Mouse (Mus musculus): ENCODE results near the gene Snrnp48. TPM values are rescaled to one million over a fixed set of nuclear protein-coding genes. Genes with fewer than 3 reads are reported as not detected.

Snrnp48 gene
- polyA plus RNA-seq, 1 experiment = 34.2 TPM

- Histone ChIP-seq H3K27ac (ENCODE audit: insufficient read depth, low read depth, low read length) (no peak overlapping the region), H3K4me3 (ENCODE audit: insufficient read depth, low read length) (no peak overlapping the region), H3K4me1 (ENCODE audit: control insufficient read depth, insufficient read depth, low read length) (no peaks in the 10 kb centered on the region)
- no peak for TF ChIP-seq POLR2A (IDR thresholded peaks at IDR 0.05; ENCODE audit: borderline replicate concordance, low read depth, low read length)
Measured at GRCm38 (mm10) chr13:38251226-38251625, 46.5 kb downstream of the Snrnp48 start.

GRCm38 (mm10) chr13:38253696-38254095 is 49.0 kb downstream of the Snrnp48 start:
- Histone ChIP-seq H3K27ac (ENCODE audit: insufficient read depth, low read depth, low read length) (no peak overlapping the region), H3K4me3 (ENCODE audit: insufficient read depth, low read length) (no peak overlapping the region), H3K4me1 (ENCODE audit: control insufficient read depth, insufficient read depth, low read length) (no peaks in the 10 kb centered on the region)
- no peak for TF ChIP-seq CTCF (IDR thresholded peaks at IDR 0.05; ENCODE audit: low read depth, low read length)
- TF ChIP-seq POLR2A (IDR thresholded peaks at IDR 0.05; ENCODE audit: borderline replicate concordance, low read depth, low read length) = no peak

GRCm38 (mm10) chr13:38258901-38259300 is 54.2 kb downstream of the Snrnp48 start:
- Histone ChIP-seq H3K4me1 (ENCODE audit: control insufficient read depth, insufficient read depth, low read length) (no peaks in the 10 kb centered on the region), H3K27ac (ENCODE audit: insufficient read depth, low read depth, low read length) (no peak overlapping the region), H3K4me3 (ENCODE audit: insufficient read depth, low read length) (no peak overlapping the region)
- TF ChIP-seq POLR2A (IDR thresholded peaks at IDR 0.05; ENCODE audit: borderline replicate concordance, low read depth, low read length) (no peak), CTCF (IDR thresholded peaks at IDR 0.05; ENCODE audit: low read depth, low read length) (no peak)

GRCm38 (mm10) chr13:38269055-38269692 is 64.4 kb downstream of the Snrnp48 start:
- Histone ChIP-seq H3K4me3 (ENCODE audit: insufficient read depth, low read length) (no peak overlapping the region), H3K4me1 (ENCODE audit: control insufficient read depth, insufficient read depth, low read length) (no peaks in the 10 kb centered on the region), H3K27ac (ENCODE audit: insufficient read depth, low read depth, low read length) (no peak overlapping the region)
- TF ChIP-seq POLR2A (IDR thresholded peaks at IDR 0.05; ENCODE audit: borderline replicate concordance, low read depth, low read length) (no peak), CTCF (IDR thresholded peaks at IDR 0.05; ENCODE audit: low read depth, low read length) (no peak)

GRCm38 (mm10) chr13:38272624-38273023 is 67.9 kb downstream of the Snrnp48 start:
- no peaks in the 10 kb centered on the region for H3K4me1 ChIP-seq (ENCODE audit: control insufficient read depth, insufficient read depth, low read length)
- H3K27ac ChIP-seq (ENCODE audit: insufficient read depth, low read depth, low read length) = no peak overlapping the region
- TF ChIP-seq POLR2A (IDR thresholded peaks at IDR 0.05; ENCODE audit: borderline replicate concordance, low read depth, low read length) (no peak), CTCF (IDR thresholded peaks at IDR 0.05; ENCODE audit: low read depth, low read length) (no peak)
- H3K4me3 ChIP-seq (ENCODE audit: insufficient read depth, low read length) = no peak overlapping the region

Other genes starting within 250 kb of the Snrnp48 start
- 74.3 and 89.8 TPM in 2 replicates for gene Ssr1, start 210.7 kb upstream of the Snrnp48 start, polyA plus RNA-seq (2012; ENCODE audit: insufficient read depth, insufficient read length, missing spikeins)
- 27.1 and 29.6 TPM in 2 replicates for gene Riok1, start 167.9 kb upstream of the Snrnp48 start, polyA plus RNA-seq (2012; ENCODE audit: insufficient read depth, insufficient read length, missing spikeins)
- 0.44 and 0.51 TPM in 2 replicates for gene Cage1, start 167.9 kb upstream of the Snrnp48 start, polyA plus RNA-seq (2012; ENCODE audit: insufficient read depth, insufficient read length, missing spikeins)
- gene Dsp, start 53.6 kb upstream of the Snrnp48 start, polyA plus RNA-seq (2012; ENCODE audit: insufficient read depth, insufficient read length, missing spikeins) = 0.07 TPM in 1 of 2 replicates, not detected in the other
- not detected in 2 replicates for gene Bmp6, start 140.2 kb downstream of the Snrnp48 start, polyA plus RNA-seq (2012; ENCODE audit: insufficient read depth, insufficient read length, missing spikeins)

Data from bone marrow macrophage, adult 2 months (primary cell).